Mouse (Mus musculus): ENCODE measurements around the gene Sost. TPM values are rescaled to one million over a fixed set of nuclear protein-coding genes. Genes with fewer than 3 reads are reported as not detected.

Gene Sost
- total RNA-seq, 2 experiments from 2014 or later = 1.5 to 1.6 TPM

Other genes starting within 250 kb of the Sost start
- 10 to 100 TPM; 14.2 to 16.4 TPM for gene Dhx8, start 234.1 kb downstream of the Sost start, total RNA-seq (2021)
- gene Etv4, start 181.6 kb downstream of the Sost start, total RNA-seq (2021) = under 1 TPM; 0.26 to 0.53 TPM
- gene Meox1, start 72.6 kb downstream of the Sost start, total RNA-seq (2021) = 1 to 10 TPM; 7.8 to 9.9 TPM
- gene Cfap97d1, start 17.3 kb upstream of the Sost start, total RNA-seq (2021) = not detected
- 100 to 1,000 TPM; 115 to 122 TPM for gene Dusp3, start 20.0 kb upstream of the Sost start, total RNA-seq (2021)
- 1 to 10 TPM; 1.9 to 2.1 TPM for gene Mpp3, start 61.4 kb upstream of the Sost start, total RNA-seq (2021)
- gene Cd300lg, start 74.5 kb upstream of the Sost start, total RNA-seq (2021) = 10 to 100 TPM; 50.1 to 62.2 TPM
- 1 to 10 TPM; 2.3 to 2.7 TPM for gene Mpp2, start 121.5 kb upstream of the Sost start, total RNA-seq (2021)
- gene Ppy, start 134.3 kb upstream of the Sost start, total RNA-seq (2021) = not detected
- gene Pyy, start 140.8 kb upstream of the Sost start, total RNA-seq (2021) = not detected
- gene Nags, start 178.5 kb upstream of the Sost start, total RNA-seq (2021) = not detected
- gene Tmem101, start 189.4 kb upstream of the Sost start, total RNA-seq (2021) = 10 to 100 TPM; 14.3 to 17.5 TPM
- 10 to 100 TPM; 46.6 to 51.5 TPM for gene Lsm12, start 218.3 kb upstream of the Sost start, total RNA-seq (2021)
- 10 to 100 TPM; 40.3 to 41.8 TPM for gene G6pc3, start 222.6 kb upstream of the Sost start, total RNA-seq (2021)

All from heart, postnatal 25 days (tissue).